Mouse (Mus musculus) left cerebral cortex, adult 18-20 months (tissue): ENCODE results near the gene Gbp8. TPM values are rescaled to one million over a fixed set of nuclear protein-coding genes. Genes with fewer than 3 reads are reported as not detected.
A peak's percentile ranks its signal among the peaks of the same experiment; 100 is the strongest.
"Not testable (repeated sequence)": the region's sequence is repeated elsewhere in the genome, so short reads cannot be mapped to it uniquely, and the experiment has no call there.

Experiments used
- DNase-seq, 2 experiments: peaks; one replicate each; pipeline ENCODE4 v3.0.0; 2021 to 2022; ENCODE audit warnings: low spot score in 2 of 2, mixed read lengths in 1 of 2
- long read RNA-seq, 2 experiments: library from polyadenylated mRNA; stranded (forward); transcript quantifications; one replicate each; pipeline ENCODE4 v2.0.0; 2021
- total RNA-seq, 2 experiments: library from RNA; stranded (reverse); gene quantifications; 2 replicates each; pipeline ENCODE4 v1.2.3; 2021

Gene Gbp8
- under 1 TPM; 0.16 to 0.21 TPM for total RNA-seq
- long read RNA-seq, experiment 1, partial matches to known transcripts = 0 of 1 reads
- long read RNA-seq, experiment 1, other reads (novel, unspliced or antisense) = 1 of 1 reads
- long read RNA-seq, experiment 2, partial matches to known transcripts = 0 of 1 reads
- long read RNA-seq, experiment 2, other reads (novel, unspliced or antisense) = 1 of 1 reads

DNA sequence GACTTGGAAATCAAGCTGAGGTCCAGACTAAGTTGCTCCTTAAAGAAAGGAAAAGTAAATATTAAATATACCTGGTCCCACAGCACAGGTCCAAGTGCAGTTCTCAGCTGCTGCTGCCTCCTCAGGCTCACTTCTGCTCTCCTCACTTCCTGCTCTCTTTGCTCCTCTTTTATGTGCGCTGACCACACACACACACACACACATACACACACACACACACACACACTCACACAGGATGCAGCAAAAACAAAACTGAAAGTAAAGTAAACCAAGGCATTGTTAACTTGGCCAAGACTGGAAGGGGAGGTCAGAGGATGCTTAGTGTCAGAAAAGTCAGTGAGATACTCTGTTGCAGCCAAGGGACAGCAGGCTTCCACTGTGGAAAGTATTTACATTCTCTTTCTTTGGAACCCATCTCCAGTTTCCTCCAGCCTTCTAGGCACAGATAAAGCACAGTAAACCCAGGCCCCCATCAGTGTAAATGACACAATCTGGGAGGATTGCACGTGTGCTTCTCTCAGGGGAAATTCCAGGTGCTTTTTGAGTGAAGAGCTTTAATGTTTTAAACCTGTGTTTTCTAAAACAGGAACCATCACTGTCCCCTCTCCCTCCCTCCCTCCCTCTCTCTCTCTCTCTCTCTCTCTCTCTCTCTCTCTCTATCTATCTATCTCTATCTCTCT, at the start of gene Gbp8, which contains the start of the genes Gbp9 and Gbp4:
Gbp8 (minus strand) TSS at position 132 of the 680 bp plus-strand sequence.
Gbp9 (minus strand) TSS at position 131 of the 680 bp plus-strand sequence.
Gbp4 (minus strand) TSS at position 178 of the 680 bp plus-strand sequence.
- not testable (repeated sequence) for DNase-seq

DNA sequence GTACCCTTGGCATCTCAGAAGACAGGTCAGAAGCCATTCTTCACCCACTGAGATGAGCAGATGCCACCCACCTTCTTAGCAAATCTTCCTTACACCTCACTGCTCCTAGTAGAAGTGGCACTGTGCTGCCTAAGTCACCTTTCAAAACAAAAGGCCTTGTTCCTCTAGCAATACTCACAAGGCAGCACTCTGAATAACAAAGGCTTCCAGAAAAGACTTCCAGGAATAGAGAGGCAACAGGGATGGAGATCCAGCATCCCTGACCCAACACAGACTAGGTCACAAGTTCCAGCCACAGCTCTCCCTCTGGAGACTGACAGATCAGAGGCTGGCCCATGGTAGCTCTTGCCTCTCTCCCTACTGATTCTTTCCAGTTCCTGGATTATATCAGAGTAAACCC, 42.1 kb upstream of the Gbp8 start:
- DNase-seq = no peak

DNA sequence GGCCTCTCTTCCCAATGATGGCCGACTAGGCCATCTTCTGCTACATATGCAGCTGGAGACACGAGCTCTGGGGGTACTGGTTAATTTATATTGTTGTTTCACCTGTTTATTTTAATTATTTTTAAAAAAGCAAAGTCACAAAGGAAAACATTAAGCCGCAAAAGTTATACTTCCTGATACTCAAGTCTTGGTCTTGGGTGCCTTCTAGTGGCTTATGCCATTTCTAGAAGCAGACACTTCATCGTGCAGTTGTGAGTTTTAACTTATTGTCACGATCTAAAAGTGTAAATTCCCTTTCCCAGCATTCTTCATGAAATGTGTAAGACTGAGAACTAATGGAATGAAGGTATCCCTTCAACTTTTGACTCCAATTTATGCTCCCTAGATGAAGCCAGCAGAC, 17.2 kb upstream of the Gbp8 start:
- no peak for DNase-seq

DNA sequence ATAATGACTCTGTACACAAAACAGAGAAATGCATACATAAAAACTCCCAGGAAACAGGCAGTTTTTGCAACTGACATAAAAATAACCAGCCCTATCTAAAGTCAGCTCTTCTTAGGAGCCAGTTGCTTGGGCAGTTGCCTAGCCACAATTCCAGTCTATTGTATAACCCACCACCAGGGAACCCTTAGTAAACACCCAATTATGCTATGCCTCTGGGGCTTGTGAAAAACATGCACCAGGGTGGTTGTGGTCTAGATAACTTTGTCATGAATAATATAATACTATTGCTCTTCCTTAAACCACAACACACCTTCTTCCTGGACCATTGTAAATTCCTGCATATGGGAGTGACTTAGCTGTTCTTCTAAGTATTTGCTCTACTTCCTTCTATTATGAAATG, 14.7 kb upstream of the Gbp8 start:
- no peak for DNase-seq

DNA sequence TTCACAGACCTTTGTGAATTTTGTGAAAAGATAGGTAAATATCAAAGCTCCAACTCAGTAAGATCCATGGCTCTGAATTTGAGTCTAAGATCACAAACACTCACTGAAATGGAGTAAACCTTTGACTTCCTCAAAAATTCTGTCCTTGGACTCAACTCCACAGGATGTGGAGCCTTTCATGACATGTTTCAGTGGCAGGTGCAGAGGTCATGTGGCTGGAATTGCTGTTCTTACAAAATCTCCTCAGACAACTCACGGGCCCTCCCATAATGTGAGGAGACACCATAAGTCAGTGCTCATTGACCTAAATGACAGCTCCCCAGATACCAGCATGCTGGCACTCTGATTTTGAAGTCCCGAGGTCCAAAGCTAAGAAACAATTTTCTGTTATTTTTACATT, 8.7 kb upstream of the Gbp8 start:
- DNase-seq = not testable (repeated sequence)

DNA sequence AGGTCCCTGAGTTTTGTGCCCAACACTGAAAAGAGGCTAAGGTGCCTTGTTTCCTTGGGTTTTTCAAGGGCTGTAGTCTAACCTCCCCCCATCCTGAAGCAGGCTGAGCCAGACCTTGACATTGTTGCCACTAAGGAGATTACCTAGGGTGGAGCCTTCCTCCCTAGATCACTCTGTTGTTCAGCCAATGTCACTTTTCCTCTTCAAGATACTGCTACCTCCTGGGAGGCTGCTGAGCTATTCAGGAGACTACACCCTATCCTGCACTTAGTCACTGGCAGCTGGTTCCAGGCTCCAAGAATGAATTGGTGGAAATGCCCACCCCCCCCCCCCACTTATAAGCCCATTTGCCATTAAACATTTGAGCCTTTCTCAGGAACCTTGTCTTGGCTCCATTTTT, 7.1 kb upstream of the Gbp8 start:
- no peak for DNase-seq

DNA sequence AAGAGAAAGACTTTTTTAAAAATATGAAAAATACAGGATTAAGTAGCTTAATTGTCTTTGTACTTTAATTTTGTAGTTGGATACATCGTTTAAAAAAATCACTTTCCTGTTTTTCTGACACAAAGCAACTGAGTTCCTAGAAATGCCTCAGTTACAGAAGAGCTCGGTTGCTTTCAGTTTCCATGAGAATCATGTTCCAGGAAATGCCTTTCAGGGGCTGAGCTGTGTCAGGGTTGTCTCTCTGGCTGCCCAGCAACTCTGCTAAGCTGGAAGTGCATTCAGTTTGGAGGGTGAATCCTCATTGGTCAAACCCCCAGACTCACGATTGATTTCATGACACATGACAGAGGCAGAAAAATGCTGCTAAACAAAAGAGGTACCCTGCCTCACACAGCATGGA, 6.4 kb upstream of the Gbp8 start:
- not testable (repeated sequence) for DNase-seq

DNA sequence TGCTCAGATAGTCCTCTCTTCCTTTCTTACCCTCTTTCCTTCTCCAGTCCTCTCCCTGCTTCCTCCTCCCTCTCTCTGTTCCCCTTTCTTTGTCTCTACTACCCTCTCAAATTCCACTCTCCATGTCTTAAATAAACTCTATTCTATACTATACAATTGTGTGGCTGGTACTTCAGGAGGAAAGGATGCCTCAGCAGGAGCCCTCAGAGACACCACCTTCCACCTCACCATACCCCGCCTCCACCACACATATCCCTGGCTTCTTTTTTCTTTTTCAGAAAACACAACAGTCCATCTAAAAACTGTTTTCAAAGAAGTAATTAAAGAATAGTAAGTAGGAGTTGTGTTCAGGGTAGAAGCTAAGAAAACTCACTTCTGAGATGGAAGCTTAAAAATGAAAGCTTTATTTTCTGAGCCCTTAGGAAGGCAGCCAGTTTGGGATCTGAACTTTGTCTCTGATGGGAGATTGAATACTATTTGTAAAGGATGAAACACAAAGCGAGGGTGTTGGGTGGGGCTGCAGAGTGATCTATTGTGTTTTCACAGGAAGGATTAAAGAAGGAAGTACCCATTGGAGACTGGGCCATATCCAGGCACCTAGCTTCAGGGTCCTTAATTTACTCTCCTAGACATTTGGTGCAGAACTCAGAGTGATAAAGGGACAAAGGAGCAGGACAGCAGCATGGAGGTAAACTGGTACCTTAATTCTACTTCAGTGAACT, 910 bp upstream of the Gbp8 start:
- DNase-seq = not testable (repeated sequence)

DNA sequence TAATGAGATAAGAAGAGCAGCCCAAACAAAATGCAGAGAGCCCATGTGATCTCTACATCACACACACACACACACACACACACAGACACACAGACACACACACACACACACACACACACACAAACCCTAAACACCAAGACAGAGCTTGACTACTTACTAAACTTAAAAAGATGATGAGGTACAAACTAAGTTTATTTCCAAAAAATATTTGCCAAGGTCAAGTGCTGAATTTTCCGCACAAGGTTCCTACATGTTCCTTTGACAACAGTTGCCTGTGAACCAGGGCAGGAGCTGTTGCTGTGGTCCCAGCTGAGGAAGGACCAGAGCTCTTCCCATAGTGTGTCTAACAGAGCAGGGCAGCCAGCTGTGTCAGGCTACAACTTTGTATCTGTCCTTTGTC, 434 bp downstream of the Gbp8 start:
- DNase-seq = no peak

DNA sequence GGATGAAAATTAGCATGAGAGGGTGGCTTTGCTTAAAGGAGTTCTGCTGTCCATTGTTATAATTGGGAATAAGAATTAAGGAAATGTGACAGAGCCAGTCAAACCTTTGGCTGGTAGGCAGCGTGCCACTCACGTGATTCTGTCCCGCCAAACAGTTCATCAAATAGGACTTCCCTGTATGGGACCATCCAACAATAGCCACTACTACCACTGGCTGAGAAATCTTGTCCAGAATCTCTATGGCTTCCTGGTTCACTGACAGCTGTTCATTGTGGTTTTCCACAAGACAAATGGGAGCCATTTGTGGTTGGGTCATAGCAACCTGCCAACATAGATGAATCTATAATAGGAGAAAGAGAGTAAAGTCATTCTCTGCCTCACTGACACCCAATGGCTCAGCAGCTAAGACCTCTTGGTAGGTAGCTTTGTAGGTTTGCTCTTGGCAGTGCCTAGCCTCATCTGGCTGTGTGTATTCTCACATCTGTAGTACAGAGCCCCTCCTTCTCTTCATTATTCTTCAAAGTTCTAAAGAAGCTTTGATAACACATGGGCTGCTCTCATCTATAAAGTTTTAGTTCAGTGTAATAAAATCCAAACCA, 2.5 kb downstream of the Gbp8 start:
- not testable (repeated sequence) for DNase-seq

DNA sequence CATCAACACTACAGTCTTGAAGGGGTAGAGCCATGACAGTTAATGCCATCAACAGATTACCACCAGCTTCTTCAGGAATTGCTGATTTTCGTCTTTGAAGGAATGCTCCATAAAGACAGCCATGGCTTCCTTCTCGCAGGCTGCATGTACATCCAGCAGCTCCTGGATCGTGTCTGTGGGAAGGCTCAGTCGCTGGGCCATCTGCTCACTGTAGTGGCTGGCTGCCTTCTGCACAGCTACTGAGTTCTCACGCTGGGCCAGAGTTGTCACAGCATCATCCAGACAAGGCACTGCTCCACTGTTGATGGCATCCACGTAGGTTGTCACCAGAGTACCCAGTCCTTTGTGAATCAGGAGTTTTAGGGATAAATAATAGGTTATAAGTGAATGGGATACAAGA, 17.6 kb downstream of the Gbp8 start:
- DNase-seq = peak; percentile 6 to 23

DNA sequence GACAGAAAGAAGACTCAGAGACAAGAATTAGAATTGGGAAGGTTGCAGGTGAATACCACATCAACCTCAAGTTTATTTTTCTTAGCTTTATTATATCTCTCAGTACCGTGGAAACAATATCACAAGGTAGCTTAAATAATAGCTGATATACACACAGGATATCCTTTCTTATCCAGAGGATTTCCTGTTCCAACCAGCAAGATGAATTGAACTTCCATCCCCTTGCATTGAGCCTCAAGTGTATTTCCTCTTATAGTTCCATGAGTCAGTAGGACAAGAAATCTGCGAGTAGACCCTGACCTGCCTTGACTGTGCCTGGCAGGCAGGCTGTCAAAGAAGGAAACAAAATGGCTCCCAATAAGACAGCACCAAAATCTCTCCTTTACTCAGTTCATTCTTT, 23.6 kb downstream of the Gbp8 start:
- DNase-seq = no peak

DNA sequence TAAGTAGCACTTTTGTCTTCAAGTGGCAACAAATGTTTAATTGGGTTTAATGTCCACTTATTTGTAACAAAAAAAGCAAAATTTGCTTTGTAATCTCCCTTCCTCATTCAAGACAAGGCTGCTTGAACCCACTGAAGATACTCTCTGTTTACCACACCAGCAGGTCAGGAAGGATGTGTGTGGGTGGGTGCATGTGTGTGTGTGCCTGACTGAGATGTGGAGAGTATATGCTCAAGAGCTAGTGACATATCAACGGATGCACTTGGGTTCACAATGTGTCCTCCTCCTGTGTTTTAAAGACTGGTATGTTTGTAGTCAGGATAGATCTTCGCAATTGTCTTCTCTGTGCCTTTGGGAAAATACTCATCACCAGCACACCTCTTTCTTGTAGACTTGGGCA, 24.6 kb downstream of the Gbp8 start:
- no peak for DNase-seq

DNA sequence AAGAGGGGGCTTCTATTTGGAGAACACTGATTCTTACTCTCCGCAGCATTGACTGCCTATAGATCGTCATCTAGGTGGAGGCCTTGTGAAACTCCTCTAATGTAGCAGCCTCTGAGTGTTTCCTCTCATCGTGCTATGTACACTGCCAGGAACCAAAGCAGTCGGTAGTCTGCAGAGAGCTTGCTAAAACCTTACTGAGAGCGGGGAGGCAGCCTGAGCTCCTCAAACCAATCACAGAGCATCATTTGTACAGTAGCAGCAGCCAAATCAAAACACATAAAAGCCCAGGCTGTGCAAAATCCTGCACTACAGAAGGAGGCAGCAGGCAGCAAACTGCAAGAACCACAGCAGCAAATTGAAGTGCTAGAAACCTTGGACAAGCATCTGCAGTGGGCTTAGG, 25.7 kb downstream of the Gbp8 start:
- DNase-seq = no peak

DNA sequence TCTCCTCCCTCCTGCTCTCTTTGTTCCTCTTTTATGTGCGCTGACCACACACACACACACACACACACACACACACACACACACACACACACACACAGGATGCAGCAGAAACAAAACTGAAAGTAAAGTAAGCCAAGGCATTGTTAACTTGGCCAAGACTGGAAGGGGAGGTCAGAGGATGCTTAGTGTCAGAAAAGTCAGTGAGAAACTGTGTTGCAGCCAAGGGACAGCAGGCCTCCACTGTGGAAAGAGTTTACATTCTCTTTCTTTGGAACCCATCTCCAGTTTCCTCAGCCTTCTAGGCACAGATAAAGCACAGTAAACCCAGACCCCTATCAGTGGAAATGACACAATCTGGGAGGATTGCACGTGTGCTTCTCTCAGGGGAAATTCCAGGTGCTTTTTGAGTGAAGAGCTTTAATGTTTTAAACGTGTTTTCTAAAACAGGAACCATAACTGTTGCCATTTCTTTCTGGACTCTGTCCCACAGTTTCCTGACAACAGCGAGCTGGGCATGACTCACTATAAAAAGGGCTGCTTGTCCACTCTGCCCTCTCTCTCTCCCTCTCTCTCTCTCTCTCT, 29.0 kb downstream of the Gbp8 start:
- DNase-seq = not testable (repeated sequence)

DNA sequence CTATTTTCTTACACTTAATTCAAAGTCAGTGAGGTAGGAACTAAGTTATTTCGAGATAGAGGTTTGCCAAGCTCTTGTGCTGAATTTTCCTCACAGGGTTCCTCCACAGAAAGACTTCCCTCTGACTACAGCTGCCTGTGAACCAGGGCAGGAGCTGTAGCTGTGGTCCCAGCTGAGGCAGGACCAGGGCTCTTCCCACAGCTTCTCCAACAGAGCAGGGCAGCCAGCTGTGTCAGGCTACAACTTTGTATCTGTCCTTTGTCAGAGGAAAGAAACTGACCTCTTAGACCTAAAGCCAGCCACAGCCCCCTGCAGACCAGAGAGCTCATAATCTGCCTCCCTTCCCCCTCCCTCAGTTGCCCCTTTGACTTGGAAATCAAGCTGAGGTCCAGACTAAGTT, 29.6 kb downstream of the Gbp8 start:
- not testable (repeated sequence) for DNase-seq

DNA sequence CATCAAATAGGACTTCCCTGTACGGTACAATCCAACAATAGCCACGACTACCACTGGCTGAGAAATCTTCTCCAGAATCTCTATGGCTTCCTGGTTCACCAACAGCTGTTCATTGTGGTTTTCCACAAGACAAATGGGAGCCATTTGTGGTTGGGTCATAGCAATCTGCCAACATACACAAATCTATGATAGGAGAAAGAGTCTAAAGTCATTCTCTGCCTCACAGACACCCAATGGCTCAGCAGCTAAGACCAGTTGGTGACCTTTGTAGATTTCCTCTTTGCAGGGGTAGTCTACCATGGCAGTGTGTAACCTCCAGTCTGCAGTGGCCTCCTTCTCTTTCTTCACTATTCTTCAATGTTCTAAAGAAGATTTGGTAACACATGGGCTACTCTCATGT, 33.7 kb downstream of the Gbp8 start:
- DNase-seq = not testable (repeated sequence)

DNA sequence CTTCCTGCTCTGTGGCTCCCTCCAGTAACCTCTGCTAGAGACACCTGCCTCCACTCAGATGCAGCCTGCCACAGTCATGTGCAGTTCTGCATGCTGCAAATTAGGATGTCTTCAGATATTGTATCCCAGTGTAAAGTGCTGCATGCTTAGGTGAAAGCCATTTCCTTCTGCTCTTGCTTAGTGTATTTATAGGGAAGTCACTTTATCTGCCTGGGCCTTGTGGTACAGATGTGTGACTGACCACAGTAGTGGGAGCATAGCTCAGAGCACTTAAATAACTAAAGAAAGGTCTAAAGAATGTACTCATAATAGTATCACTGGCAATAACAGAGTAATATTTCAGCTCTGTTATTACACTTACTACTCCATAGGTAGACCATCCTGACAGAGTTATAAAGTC, 57.4 kb downstream of the Gbp8 start:
- DNase-seq = no peak

DNA sequence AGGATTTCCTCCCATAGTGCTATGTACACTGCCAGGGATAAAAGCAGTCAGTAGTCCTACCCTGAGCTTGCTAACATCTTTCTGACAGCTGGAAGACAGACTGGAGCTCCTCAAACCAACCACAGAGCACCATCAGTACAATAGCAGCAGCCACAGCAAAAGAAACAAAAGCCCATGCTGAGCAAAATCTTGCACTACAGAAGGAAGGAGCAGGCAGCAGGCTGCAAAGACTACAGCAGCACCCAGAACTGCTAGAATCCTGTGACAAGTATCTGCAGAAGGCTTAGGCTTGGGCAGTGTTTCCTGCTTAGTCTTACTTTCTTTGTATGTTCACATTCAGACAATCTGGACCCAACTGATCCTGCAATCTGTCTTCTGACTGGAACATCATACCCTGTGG, 71.0 kb downstream of the Gbp8 start:
- DNase-seq = not testable (repeated sequence)

DNA sequence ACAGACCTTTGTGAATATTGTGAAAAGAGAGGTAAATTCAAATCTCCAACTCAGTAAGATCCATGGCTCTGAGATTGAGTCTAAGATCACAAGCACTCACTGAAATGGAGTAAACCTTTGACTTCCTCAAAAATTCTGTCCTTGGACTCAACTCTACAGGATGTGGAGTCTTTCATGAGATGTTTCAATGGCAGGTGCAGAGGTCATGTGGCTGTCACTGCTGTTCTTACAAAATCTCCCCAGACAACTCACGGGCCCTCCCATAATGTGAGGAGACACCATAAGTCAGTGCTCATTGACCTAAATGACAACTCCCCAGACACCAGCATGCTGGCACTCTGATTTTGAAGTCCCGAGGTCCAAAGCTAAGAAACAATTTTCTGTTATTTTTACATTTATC, 74.9 kb downstream of the Gbp8 start:
- DNase-seq = not testable (repeated sequence)

DNA sequence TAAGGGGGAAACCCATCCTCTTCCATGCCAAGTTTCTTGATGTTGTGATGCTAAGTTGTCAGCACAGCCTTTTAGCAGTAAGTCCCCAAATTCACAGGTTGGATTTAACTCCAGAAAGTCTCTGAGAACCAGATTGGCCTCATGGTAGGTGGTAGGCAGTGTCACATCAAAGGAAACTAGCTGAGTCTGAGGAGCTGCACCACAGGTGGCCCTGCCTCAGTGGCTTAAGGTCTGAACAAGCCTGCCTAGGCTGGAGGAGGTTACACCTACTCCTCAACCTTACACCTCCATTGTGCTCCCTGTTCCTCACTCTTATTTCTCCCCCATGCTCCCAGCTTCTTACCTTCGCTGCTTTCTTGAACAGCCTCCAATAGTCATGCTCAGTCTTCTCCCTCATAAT, 76.0 kb downstream of the Gbp8 start:
- no peak for DNase-seq

DNA sequence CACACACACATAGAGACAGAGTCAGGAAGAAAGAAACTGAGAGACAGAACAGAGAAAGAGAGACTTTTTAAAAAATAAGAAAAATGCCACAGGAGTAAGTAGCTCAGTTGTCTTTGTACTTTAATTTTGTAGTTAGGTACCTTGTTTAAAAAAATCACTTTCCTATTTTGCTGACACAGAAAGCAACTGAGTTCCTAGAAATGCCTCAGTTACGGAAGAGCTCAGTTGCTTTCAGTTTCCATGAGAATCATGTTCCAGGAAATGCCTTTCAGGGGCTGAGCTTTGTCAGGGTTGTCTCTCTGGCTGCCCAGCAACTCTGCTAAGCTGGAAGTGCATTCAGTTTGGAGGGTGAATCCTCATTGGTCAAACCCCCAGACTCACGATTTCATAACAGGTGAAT, 76.9 kb downstream of the Gbp8 start:
- DNase-seq = not testable (repeated sequence)
